Mouse (Mus musculus) megakaryocyte progenitor cell, adult 5-6 weeks (primary cell): ENCODE data around the gene St6galnac6. TPM values are rescaled to one million over a fixed set of nuclear protein-coding genes. Genes with fewer than 3 reads are reported as not detected.

Experiments used
- ATAC-seq: replicated peaks from 2 replicates; pipeline ENCODE4 v1.8.0; 2016; ENCODE audit warnings: mild to moderate bottlenecking, moderate TSS enrichment, inconsistent platforms; ENCODE audit not compliant: poor library complexity
- total RNA-seq, 2 experiments: library from RNA; stranded (forward) in 1 of 2; stranded (reverse) in 1 of 2; fragments of 157-497, 149-512 nt in 1 of 2; fragments of 200-1000 nt in 1 of 2; gene quantifications; 2 replicates each; pipeline versions ENCODE4 v1.2.3 to v1.2.4; 2015 to 2017

St6galnac6 gene
- total RNA-seq, 2 experiments from 2014 or later = 7.9 to 19.0 TPM

GRCm38 (mm10) chr2:32634277-32635105, 35.0 kb downstream of the St6galnac6 start:
- ATAC-seq = no peak

GRCm38 (mm10) chr2:32636617-32637016, 37.1 kb downstream of the St6galnac6 start:
- no peak for ATAC-seq

DNA sequence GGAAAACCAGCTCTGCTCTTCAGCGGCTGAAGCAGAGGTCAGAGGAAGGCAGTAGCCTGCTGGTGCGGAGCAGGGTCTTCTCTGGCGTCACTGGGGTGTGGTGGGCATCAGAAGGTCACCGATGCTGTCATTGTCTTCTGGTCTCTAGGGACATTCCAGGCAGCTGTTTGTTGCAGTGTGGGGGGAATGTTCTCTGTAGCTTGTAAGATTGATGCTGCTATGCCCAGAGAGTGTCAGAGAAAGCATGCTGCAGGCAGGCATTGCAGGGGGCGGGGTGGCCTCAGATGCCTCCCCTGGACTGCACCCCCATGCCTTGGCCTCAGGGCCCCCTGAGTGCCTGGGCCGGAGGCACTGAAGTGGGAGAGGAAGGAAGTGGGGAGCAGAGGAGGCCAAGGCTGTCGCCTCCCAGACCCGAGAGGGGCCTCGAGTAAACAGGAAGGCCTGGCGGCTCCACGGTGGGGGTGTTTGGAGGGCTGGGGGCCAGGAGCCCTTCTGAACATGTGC, 38.3 kb downstream of the St6galnac6 start:
- peak; percentile 77 for ATAC-seq

DNA sequence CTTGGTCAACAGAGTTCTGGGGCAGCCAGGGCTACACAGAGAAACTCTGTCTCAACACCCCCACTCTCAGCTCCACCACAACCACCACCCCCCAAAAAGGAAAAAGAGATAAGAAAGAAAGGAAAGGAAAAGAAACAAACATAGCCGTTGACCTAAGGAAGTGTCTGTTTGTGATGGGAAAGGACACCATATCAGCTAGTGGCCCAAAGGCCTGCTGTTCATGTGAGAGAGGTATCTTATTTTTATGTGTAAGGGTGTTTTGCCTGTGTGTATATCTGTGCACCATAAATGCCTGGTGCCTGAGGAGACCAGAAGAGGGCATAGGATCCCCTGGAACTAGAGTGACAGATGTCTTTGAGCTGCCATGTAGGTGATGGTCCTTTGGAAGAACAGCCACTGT, 40.1 kb downstream of the St6galnac6 start:
- ATAC-seq = no peak

DNA sequence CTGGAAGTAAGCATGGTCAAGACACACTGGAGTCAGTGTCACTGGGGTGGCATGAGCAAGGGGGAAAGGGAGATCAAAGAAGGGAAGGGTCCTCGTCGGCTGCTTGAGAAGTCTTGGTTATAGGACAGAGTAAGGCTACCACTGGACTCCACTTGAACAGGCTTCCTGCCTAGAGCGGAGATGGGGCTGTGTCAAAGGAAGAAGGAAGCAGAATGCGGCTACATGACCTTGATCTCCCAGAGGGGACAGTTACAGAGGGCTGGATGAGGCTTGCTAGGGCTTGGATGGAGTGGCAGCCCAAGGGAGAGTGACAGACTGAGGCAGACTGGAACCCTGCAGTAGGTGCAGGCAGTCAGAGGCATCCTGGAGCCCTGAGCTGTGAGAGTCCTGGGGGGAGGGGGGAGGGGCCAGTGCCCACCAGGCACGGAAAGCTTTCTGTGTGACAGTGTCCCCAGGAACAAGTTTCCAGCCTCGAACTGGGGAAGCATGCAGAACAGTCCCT, 41.1 kb downstream of the St6galnac6 start:
- no peak for ATAC-seq

DNA sequence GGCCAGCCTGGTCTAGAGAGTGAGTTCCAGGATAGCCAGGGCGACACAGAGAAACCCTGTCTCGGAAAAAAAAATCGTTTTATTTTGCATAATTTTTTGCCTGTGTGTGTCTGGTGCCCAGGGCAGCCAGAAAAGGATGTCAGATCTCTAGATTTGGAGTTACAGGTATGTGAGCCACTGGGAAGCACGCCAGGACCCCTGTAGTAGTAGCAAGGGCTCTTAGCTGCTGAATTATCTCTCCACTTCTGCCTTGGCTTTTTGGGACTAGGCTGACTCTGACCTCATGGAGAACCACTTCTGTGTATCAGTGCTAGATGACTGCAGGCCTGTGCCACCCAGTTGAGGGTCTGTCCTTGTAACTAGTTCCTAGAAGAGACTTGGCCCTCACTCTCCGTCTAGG, 42.3 kb downstream of the St6galnac6 start:
- ATAC-seq = no peak

DNA sequence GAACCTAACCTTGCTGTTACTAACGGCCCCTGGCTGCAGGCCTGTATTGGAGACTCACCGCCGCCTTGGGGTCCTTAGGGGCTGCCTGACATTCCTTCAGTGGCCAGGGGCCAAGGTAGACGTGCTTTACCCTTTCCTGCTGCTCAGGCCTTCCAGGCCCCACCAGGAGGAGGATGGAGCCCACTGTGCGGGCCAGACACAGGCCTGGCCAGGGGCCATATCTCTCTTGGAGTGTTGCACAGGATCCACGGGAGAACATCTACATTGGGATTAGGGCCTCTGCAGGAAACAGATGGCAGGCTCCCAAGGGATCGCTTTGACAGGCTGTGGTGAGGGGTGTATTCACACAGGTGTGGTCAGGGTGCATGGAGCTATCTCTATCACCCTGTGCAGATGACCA, 43.3 kb downstream of the St6galnac6 start:
- ATAC-seq = no peak

- ATAC-seq = no peak
Observed at GRCm38 (mm10) chr2:32644083-32644482, 44.6 kb downstream of the St6galnac6 start.

DNA sequence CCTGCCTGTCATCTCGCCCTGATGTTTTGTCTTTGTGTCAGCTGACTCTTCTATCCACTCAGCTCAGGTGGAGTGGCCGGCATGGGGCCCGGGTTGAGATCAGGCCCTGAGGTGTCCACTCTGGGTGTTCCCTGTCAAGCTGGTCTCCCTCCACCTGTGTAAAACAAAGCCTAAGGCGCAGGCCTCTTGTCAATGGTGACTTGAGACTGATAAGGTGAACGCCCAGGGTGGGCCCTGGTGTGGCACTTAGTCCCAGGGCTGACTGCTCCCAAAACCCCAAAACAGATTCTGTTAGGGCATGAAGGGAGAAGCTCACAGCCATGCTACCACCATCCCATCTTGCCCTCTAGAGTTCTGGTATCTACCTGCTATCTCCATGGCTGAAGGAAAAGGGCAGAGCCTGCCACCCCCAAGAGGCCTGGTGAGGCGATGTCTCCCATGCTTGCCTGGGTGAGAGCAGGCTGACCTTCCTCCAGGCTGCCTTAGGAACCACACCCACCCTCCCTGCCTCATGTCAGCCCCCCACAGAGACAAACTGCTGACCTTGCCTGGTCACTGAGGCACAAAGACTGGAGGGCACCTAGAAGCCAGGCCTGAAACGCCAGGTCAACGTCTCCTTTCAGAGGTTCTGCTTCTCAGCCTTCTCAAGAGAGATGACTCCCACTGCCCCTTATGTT, 45.4 kb downstream of the St6galnac6 start:
- ATAC-seq = peak; percentile 27; the same call in 1 of the 2 replicates

- ATAC-seq = no peak
Observed at GRCm38 (mm10) chr2:32645647-32646046, 46.1 kb downstream of the St6galnac6 start.

DNA sequence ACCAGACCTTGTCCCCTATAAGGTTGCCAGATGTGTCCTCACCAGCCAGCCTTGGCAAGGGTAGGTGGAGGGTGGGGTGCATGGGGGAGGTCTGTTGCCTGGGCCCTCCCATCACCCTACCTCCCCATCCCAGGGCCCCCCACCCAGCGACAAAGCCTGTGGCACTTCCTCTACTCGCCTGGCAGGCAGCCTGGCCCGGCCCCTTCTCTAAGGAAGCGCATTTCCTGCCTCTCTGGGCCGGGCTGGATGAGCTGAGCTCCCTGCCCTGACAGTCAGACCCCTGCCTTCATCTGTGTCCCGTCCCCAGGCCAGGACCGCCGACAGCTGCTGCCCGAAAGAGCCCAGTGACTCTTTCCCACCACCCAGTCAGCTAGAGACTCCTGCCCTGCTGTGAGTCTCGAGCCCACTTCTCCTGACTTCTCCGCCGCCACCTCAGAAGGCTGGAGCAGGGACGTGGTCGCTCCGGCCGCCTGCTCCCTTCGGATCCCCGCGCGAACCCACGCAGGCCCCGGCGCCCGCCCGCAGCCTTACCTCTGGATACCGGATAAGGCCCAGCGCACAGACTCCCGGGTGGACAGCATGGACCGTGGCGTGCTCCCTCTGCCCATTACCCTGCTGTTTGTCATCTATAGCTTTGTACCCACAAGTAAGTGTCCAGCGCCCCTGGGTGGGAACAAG, 47.0 kb downstream of the St6galnac6 start, which contains the start of gene Eng:
TSS of gene Eng (plus strand) at position 217 of the 678 bp plus-strand sequence.
- ATAC-seq = peak; percentile 69

GRCm38 (mm10) chr2:32647366-32647765, 47.9 kb downstream of the St6galnac6 start:
- no peak for ATAC-seq

GRCm38 (mm10) chr2:32653764-32654163, 54.3 kb downstream of the St6galnac6 start:
- no peak for ATAC-seq

GRCm38 (mm10) chr2:32654743-32655393, 55.4 kb downstream of the St6galnac6 start:
- ATAC-seq = peak; percentile 51

DNA sequence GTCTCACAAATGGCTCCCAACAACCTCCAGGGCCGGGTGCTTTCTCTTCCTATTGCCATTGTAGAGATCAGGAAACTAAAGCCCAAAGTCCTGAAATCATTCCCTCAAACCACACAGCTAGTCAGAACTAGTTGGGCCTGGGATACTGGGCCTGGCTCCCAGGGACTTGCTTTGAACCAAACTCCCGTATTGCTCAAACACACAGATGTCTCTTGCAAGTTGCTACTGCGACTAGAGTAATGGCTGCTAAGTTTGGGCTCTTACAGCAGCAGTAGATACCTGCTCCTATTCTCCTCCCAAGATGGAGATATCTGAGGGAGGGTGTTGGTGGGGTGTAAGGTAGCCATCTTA, 55.9 kb downstream of the St6galnac6 start:
- no peak for ATAC-seq

DNA sequence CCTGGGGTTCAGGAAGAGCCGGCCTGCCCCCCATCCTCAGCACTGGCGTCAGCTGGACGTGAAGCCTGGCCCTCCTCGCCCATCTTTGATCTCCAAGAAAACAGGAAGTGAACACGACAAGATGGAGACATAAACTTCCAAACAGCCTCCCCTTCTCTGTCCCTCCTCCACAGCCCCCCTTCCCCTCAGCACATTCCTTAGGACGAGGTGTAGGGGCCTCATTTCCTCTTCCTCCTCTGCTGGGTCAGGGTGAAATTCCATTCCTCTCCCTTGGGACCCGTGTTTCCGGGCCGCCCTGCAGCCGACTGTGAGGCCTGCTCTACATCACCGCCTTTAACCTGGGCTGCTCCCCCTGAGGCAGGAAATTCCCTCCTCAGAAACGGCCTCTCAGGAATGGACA, 56.3 kb downstream of the St6galnac6 start:
- no peak for ATAC-seq

GRCm38 (mm10) chr2:32658873-32659272, 59.4 kb downstream of the St6galnac6 start:
- peak; percentile 67 for ATAC-seq

DNA sequence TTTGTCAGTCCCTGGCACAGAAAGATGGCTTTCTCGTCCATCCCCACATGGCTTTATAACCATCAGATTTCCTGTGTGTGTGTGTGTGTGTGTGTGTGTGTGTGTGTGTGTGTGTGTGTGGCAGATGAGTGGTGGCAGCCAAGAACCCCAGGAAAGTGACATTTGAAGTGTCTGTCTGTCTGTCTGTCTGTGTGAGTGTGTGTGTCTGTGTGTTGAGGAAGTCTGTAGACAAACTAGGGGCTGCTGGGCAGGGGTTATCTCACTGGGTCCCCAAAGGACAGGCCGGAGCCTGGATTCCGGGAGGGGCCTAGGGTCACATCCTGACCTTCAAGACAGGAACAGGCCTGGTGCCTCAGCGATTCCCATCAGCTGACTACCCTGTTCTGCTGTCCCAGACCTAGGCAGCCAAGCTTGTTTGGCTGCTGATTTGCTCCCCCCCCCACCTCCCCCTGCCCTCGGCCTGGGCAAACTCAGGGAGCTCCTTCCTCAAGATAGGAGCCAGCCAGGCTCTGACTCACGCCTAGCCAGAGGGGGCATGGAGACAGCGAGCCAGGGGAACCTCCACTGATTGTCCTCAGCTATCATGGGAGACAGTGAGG, 62.1 kb downstream of the St6galnac6 start:
- ATAC-seq = no peak

- ATAC-seq = no peak
Observed at GRCm38 (mm10) chr2:32662291-32662690, 62.8 kb downstream of the St6galnac6 start.

DNA sequence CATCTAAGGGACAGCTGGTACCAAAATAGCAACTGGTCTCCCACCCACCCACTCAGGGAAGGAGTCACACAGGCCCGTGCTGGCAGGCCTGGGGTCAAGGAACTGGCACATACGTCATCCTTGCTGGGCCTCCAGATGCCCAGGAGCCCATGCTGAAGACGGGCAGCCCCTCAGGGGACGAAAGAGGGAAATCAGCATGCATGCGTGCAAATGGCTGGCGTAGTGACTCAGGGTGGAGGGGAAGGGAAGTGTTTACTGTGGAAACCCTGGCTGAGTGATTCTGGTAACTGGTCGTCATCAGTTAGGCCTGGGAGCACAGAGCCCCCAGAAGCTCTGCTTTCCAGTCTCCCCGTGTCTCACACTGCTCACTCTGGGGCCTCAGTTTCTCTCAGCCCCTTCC, 65.8 kb downstream of the St6galnac6 start:
- ATAC-seq = no peak
